8 mouse cellular contexts compared by ENCODE assay signal in genomic region chr4:127419062-127419785, GRCm38 (mm10).
A peak's percentile ranks its signal among the peaks of the same experiment; 100 is the strongest.
DNase-seq lines count a peak whose midpoint lies in the region; ATAC-seq and TF ChIP-seq lines count a peak whose summit lies in the region.

No protein-coding gene starts in this region.

- H3K27ac ChIP-seq in heart, adult 2 months, result no peak overlapping the region
- peak overlapping the region; percentile 74 for H3K27ac ChIP-seq in forebrain, embryonic 14.5 days (ENCODE audit: low read depth, low read length)
- H3K27ac ChIP-seq in kidney, postnatal 0 days, result no peak overlapping the region
- peak overlapping the region; percentile 82 for H3K27ac ChIP-seq in neural tube, embryonic 14.5 days (ENCODE audit: low read depth, low read length)

- intact Hi-C loops in heart, adult 2 months (cut with DNase I), result no loop called here
- intact Hi-C loops in heart, postnatal 25 days (cut with DNase I), result no loop called here

- no peaks in the 10 kb centered on the region for H3K27me3 ChIP-seq in heart, adult 2 months (ENCODE audit: control insufficient read depth, insufficient read depth, low read length)
- no peaks in the 10 kb centered on the region for H3K27me3 ChIP-seq in forebrain, embryonic 14.5 days (replicated peaks; ENCODE audit: control insufficient read depth, insufficient read depth, low read length)
- no peaks in the 10 kb centered on the region for H3K27me3 ChIP-seq in kidney, postnatal 0 days (ENCODE audit: insufficient read depth, low read length)
- H3K27me3 ChIP-seq in neural tube, embryonic 14.5 days (ENCODE audit: control insufficient read depth, insufficient read depth, low read length), result no peaks in the 10 kb centered on the region

- H3K4me2 ChIP-seq in forebrain, embryonic 14.5 days (ENCODE audit: low read length), result peak overlapping the region; percentile 17; the same call in 1 of the 2 replicates
- H3K4me2 ChIP-seq in kidney, postnatal 0 days (ENCODE audit: low read length), result peak overlapping the region; percentile 16; the same call in 1 of the 2 replicates
- H3K4me2 ChIP-seq in neural tube, embryonic 14.5 days (ENCODE audit: low read depth, low read length), result 0 out of 2 replicates have a peak overlapping the region, but pooled peaks have one; percentile 9

- TF ChIP-seq CTCF in heart, adult 2 months (IDR thresholded peaks at IDR 0.05), result no peak
- TF ChIP-seq CTCF in kidney, postnatal 0 days (IDR thresholded peaks at IDR 0.05; ENCODE audit: low read depth), result no peak

- 22% methylated on average over 22 of the region's 22 CpGs for WGBS in heart, adult 2 months
- 14% methylated on average over 22 of the region's 22 CpGs for WGBS in forebrain, embryonic 14.5 days
- 9% methylated on average over 22 of the region's 22 CpGs for WGBS in kidney, postnatal 0 days
- 4% methylated on average over 22 of the region's 22 CpGs for WGBS in neural tube, embryonic 14.5 days

- DNase-seq in heart, adult 2 months, result peak; percentile 30 to 40
- DNase-seq in heart, postnatal 25 days (ENCODE audit: low spot score), result no peak
- peak; percentile 85 for DNase-seq in adrenal gland, postnatal 14 days
- DNase-seq in forebrain, embryonic 14.5 days (ENCODE audit: low spot score), result peak; percentile 81
- DNase-seq in kidney, postnatal 0 days (ENCODE audit: low spot score), result peak; percentile 73
- DNase-seq in frontal cortex, adult 2 months (ENCODE audit: extremely low spot score in 1 of 2, low spot score in 1 of 2), result no peak
- no peak for DNase-seq in thymus, postnatal 4 days

- TF ChIP-seq POLR2A in heart, adult 2 months (IDR thresholded peaks at IDR 0.05; ENCODE audit: insufficient read depth, low read depth, low read length), result no peak

- no peaks in the 10 kb centered on the region for H3K79me2 ChIP-seq in heart, adult 2 months (replicated peaks; ENCODE audit: control insufficient read depth, insufficient read depth, low read length)

- no peak overlapping the region for H3K4me3 ChIP-seq in heart, adult 2 months
- H3K4me3 ChIP-seq in forebrain, embryonic 14.5 days (ENCODE audit: low read depth, low read length), result no peak overlapping the region
- no peak overlapping the region for H3K4me3 ChIP-seq in kidney, postnatal 0 days (replicated peaks; ENCODE audit: low read depth, low read length)
- H3K4me3 ChIP-seq in neural tube, embryonic 14.5 days (ENCODE audit: low read depth, low read length), result no peak overlapping the region

- TF ChIP-seq EP300 in heart, adult 2 months (IDR thresholded peaks at IDR 0.05; ENCODE audit: insufficient read depth, low read depth, low read length), result no peak

- H3K36me3 ChIP-seq in heart, adult 2 months (ENCODE audit: control insufficient read depth, insufficient read depth, low read length), result no peaks in the 10 kb centered on the region
- H3K36me3 ChIP-seq in forebrain, embryonic 14.5 days (ENCODE audit: control insufficient read depth, insufficient read depth, low read length), result no peaks in the 10 kb centered on the region
- H3K36me3 ChIP-seq in kidney, postnatal 0 days (ENCODE audit: insufficient read depth, low read length), result no peaks in the 10 kb centered on the region
- no peaks in the 10 kb centered on the region for H3K36me3 ChIP-seq in neural tube, embryonic 14.5 days (ENCODE audit: control insufficient read depth, insufficient read depth, low read length)

- peak; percentile 79 for ATAC-seq in forebrain, embryonic 14.5 days
- ATAC-seq in kidney, postnatal 0 days (replicated peaks; ENCODE audit: low FRiP score, low read depth), result no peak; the same call in 1 of the 2 replicates
- peak; percentile 91 for ATAC-seq in neural tube, embryonic 14.5 days (ENCODE audit: low read depth)

- no peaks in the 10 kb centered on the region for H3K9me3 ChIP-seq in forebrain, embryonic 14.5 days (replicated peaks; ENCODE audit: control insufficient read depth, low read length)
- H3K9me3 ChIP-seq in kidney, postnatal 0 days (replicated peaks; ENCODE audit: low read length), result no peaks in the 10 kb centered on the region
- H3K9me3 ChIP-seq in neural tube, embryonic 14.5 days (ENCODE audit: control insufficient read depth, low read length), result no peaks in the 10 kb centered on the region

- no peak overlapping the region for H3K9ac ChIP-seq in heart, adult 2 months (ENCODE audit: low read depth, low read length)
- H3K9ac ChIP-seq in forebrain, embryonic 14.5 days (ENCODE audit: low read length), result peak overlapping the region; percentile 10; the same call in 1 of the 2 replicates
- H3K9ac ChIP-seq in kidney, postnatal 0 days (ENCODE audit: low read depth, low read length), result no peak overlapping the region
- H3K9ac ChIP-seq in neural tube, embryonic 14.5 days (replicated peaks; ENCODE audit: low read depth, low read length), result peak overlapping the region; percentile 13; the same call in 1 of the 2 replicates

- H3K4me1 ChIP-seq in heart, adult 2 months (ENCODE audit: control insufficient read depth, insufficient read depth, low read length), result no peaks in the 10 kb centered on the region
- H3K4me1 ChIP-seq in forebrain, embryonic 14.5 days (ENCODE audit: control insufficient read depth, insufficient read depth, low read length), result peaks cover 33% of the 10 kb centered on the region
- H3K4me1 ChIP-seq in kidney, postnatal 0 days (replicated peaks; ENCODE audit: insufficient read depth, low read length), result no peaks in the 10 kb centered on the region
- H3K4me1 ChIP-seq in neural tube, embryonic 14.5 days (ENCODE audit: control insufficient read depth, insufficient read depth, low read length), result peaks cover 10% of the 10 kb centered on the region; the same call in 1 of the 2 replicates

Comparison
In these comparisons a context has a peak if more than half of its experiments do, and no peak if none do; other contexts are left out.
1. DNase-seq: peak in heart, adult 2 months (2 of 2), adrenal gland, postnatal 14 days (single experiment), forebrain, embryonic 14.5 days (single experiment) and kidney, postnatal 0 days (single experiment); none in heart, postnatal 25 days (single experiment), frontal cortex, adult 2 months (0 of 2) and thymus, postnatal 4 days (single experiment).
2. H3K27ac ChIP-seq: peak in forebrain, embryonic 14.5 days (single experiment) and neural tube, embryonic 14.5 days (single experiment); none in heart, adult 2 months (single experiment) and kidney, postnatal 0 days (single experiment).
3. H3K9ac ChIP-seq: peak in forebrain, embryonic 14.5 days (single experiment) and neural tube, embryonic 14.5 days (single experiment); none in heart, adult 2 months (single experiment) and kidney, postnatal 0 days (single experiment).
4. Peak in every context shown above with its lines, with median percentiles within 50 percentile points of each other: H3K4me2 ChIP-seq.